In genomic region chr11:95579455-95579854, GRCm38 (mm10) we compare ENCODE assay signal across 28 mouse cellular contexts. TPM values are rescaled to one million over a fixed set of nuclear protein-coding genes. Genes with fewer than 3 reads are reported as not detected.
DNase-seq lines count a peak whose midpoint lies in the region; ATAC-seq and TF ChIP-seq lines count a peak whose summit lies in the region.
"Had no signal": no experiment of that assay in that cellular context is flagged by ENCODE, and none has a peak within 500 bp of the region (broad histone marks: within the 10 kb centered on the region; RNA-seq: fewer than 3 reads in every experiment).

No protein-coding gene starts in this region.

- 13% methylated on average over 6 of the region's 6 CpGs for WGBS in neural tube, embryonic 12.5 days
- 7% methylated on average over 6 of the region's 6 CpGs for WGBS in limb, embryonic 10.5 days
- 3% methylated on average over 6 of the region's 6 CpGs for WGBS in limb, embryonic 12.5 days
- 6% methylated on average over 6 of the region's 6 CpGs for WGBS in limb, embryonic 14.5 days
- 20% methylated on average over 6 of the region's 6 CpGs for WGBS in forebrain, embryonic 16.5 days
- WGBS in hindbrain, embryonic 13.5 days, result 29% methylated on average over 5 of the region's 6 CpGs

- DNase-seq in neural tube, embryonic 10.5 days (ENCODE audit: extremely low spot score, low spot score), result no peak
- no peak for DNase-seq in limb, embryonic 10.5 days (ENCODE audit: low spot score)
- peak; percentile 78 for DNase-seq in limb, embryonic 14.5 days (ENCODE audit: low spot score)
- DNase-seq in MN1 (ENCODE audit: low spot score), result no peak
- DNase-seq: adrenal gland, adult 2 months; adrenal gland, postnatal 10 days; adrenal gland, postnatal 25 days; B cell, adult 2 months; cerebellum, adult 11 months; cerebellum, adult 18-20 months; cerebellum, adult 8-10 months; cerebellum, adult 9-11 months; cerebellum, postnatal 14 days; cerebellum, postnatal 36 days; embryo, embryonic 11 days; forebrain, postnatal 0 days had no signal

- peaks cover 53% of the 10 kb centered on the region for H3K4me1 ChIP-seq in neural tube, embryonic 12.5 days
- H3K4me1 ChIP-seq in limb, embryonic 10.5 days, result peaks cover 99% of the 10 kb centered on the region
- peaks cover 98% of the 10 kb centered on the region for H3K4me1 ChIP-seq in limb, embryonic 12.5 days (replicated peaks)
- peaks cover 77% of the 10 kb centered on the region for H3K4me1 ChIP-seq in limb, embryonic 14.5 days (ENCODE audit: control insufficient read depth, insufficient read depth, low read length)
- H3K4me1 ChIP-seq in forebrain, embryonic 16.5 days (replicated peaks; ENCODE audit: control insufficient read depth, insufficient read depth, low read length), result peaks cover 15% of the 10 kb centered on the region
- peaks cover 42% of the 10 kb centered on the region for H3K4me1 ChIP-seq in hindbrain, embryonic 13.5 days (replicated peaks)

- peaks cover 79% of the 10 kb centered on the region for H3K27me3 ChIP-seq in neural tube, embryonic 12.5 days (replicated peaks)
- H3K27me3 ChIP-seq in limb, embryonic 10.5 days (ENCODE audit: low read depth, poor library complexity, severe bottlenecking), result peaks cover 87% of the 10 kb centered on the region
- H3K27me3 ChIP-seq in limb, embryonic 12.5 days, result peaks cover 91% of the 10 kb centered on the region
- H3K27me3 ChIP-seq in limb, embryonic 14.5 days (ENCODE audit: control insufficient read depth, insufficient read depth, low read length), result peaks cover 54% of the 10 kb centered on the region
- H3K27me3 ChIP-seq in forebrain, embryonic 16.5 days (replicated peaks; ENCODE audit: control insufficient read depth, insufficient read depth, low read length), result peaks cover 66% of the 10 kb centered on the region
- peaks cover 79% of the 10 kb centered on the region for H3K27me3 ChIP-seq in hindbrain, embryonic 13.5 days

- no peak overlapping the region for H3K27ac ChIP-seq in neural tube, embryonic 12.5 days
- H3K27ac ChIP-seq in limb, embryonic 10.5 days, result peak overlapping the region; percentile 59
- H3K27ac ChIP-seq in limb, embryonic 12.5 days, result peak overlapping the region; percentile 57; the same call in 1 of the 2 replicates
- H3K27ac ChIP-seq in limb, embryonic 14.5 days (replicated peaks; ENCODE audit: low read depth, low read length), result no peak overlapping the region
- no peak overlapping the region for H3K27ac ChIP-seq in forebrain, embryonic 16.5 days (ENCODE audit: low read length)
- no peak overlapping the region for H3K27ac ChIP-seq in hindbrain, embryonic 13.5 days
- H3K27ac ChIP-seq: embryonic facial prominence, embryonic 15.5 days; forebrain, embryonic 10.5 days; forebrain, embryonic 12.5 days had no signal

- no peak overlapping the region for H3K9ac ChIP-seq in neural tube, embryonic 12.5 days
- no peak overlapping the region for H3K9ac ChIP-seq in limb, embryonic 12.5 days (replicated peaks)
- no peak overlapping the region for H3K9ac ChIP-seq in limb, embryonic 14.5 days (ENCODE audit: low read depth, low read length, severe bottlenecking)
- H3K9ac ChIP-seq in forebrain, embryonic 16.5 days (replicated peaks; ENCODE audit: low read depth, low read length), result no peak overlapping the region
- no peak overlapping the region for H3K9ac ChIP-seq in hindbrain, embryonic 13.5 days
- H3K9ac ChIP-seq: embryonic facial prominence, embryonic 12.5 days; embryonic facial prominence, embryonic 15.5 days; forebrain, embryonic 12.5 days; forebrain, postnatal 0 days had no signal

- peaks cover 11% of the 10 kb centered on the region; the same call in 1 of the 2 replicates for H3K36me3 ChIP-seq in neural tube, embryonic 12.5 days
- no peaks in the 10 kb centered on the region for H3K36me3 ChIP-seq in limb, embryonic 10.5 days
- peaks cover under 1% of the 10 kb centered on the region; the same call in 1 of the 2 replicates for H3K36me3 ChIP-seq in limb, embryonic 12.5 days
- 0 out of 2 replicates have a peak, but pooled peaks cover 8% of the 10 kb centered on the region for H3K36me3 ChIP-seq in limb, embryonic 14.5 days (ENCODE audit: control insufficient read depth, insufficient read depth, low read length)
- no peaks in the 10 kb centered on the region for H3K36me3 ChIP-seq in forebrain, embryonic 16.5 days (ENCODE audit: control insufficient read depth, insufficient read depth)
- no peaks in the 10 kb centered on the region for H3K36me3 ChIP-seq in hindbrain, embryonic 13.5 days
- H3K36me3 ChIP-seq: embryonic facial prominence, embryonic 12.5 days; embryonic facial prominence, embryonic 15.5 days; forebrain, embryonic 10.5 days; forebrain, embryonic 12.5 days; G1E had no signal

- H3K4me2 ChIP-seq in neural tube, embryonic 12.5 days (replicated peaks), result 0 out of 2 replicates have a peak overlapping the region, but pooled peaks have one; percentile 1
- H3K4me2 ChIP-seq in limb, embryonic 12.5 days, result peak overlapping the region; percentile 35
- H3K4me2 ChIP-seq in limb, embryonic 14.5 days (replicated peaks; ENCODE audit: low read depth, low read length, severe bottlenecking), result peak overlapping the region; percentile 13; the same call in 1 of the 2 replicates
- H3K4me2 ChIP-seq in forebrain, embryonic 16.5 days (ENCODE audit: low read length), result no peak overlapping the region
- no peak overlapping the region for H3K4me2 ChIP-seq in hindbrain, embryonic 13.5 days
- H3K4me2 ChIP-seq: embryonic facial prominence, embryonic 12.5 days; embryonic facial prominence, embryonic 15.5 days; forebrain, embryonic 12.5 days had no signal

- no peak for TF ChIP-seq POLR2A in limb, embryonic 14.5 days (IDR thresholded peaks at IDR 0.05; ENCODE audit: borderline replicate concordance, extremely low read depth, insufficient read depth, insufficient read length)

- no peaks in the 10 kb centered on the region for H3K9me3 ChIP-seq in neural tube, embryonic 12.5 days
- no peaks in the 10 kb centered on the region for H3K9me3 ChIP-seq in limb, embryonic 10.5 days (replicated peaks)
- H3K9me3 ChIP-seq in limb, embryonic 12.5 days, result no peaks in the 10 kb centered on the region
- no peaks in the 10 kb centered on the region for H3K9me3 ChIP-seq in limb, embryonic 14.5 days (ENCODE audit: control insufficient read depth, low read length)
- H3K9me3 ChIP-seq in forebrain, embryonic 16.5 days (ENCODE audit: control insufficient read depth, low read length), result no peaks in the 10 kb centered on the region
- no peaks in the 10 kb centered on the region for H3K9me3 ChIP-seq in hindbrain, embryonic 13.5 days
- H3K9me3 ChIP-seq: embryonic facial prominence, embryonic 12.5 days; embryonic facial prominence, embryonic 15.5 days; forebrain, embryonic 10.5 days; forebrain, embryonic 12.5 days; G1E had no signal

- no peak for ATAC-seq in neural tube, embryonic 12.5 days (ENCODE audit: low FRiP score, low read depth)
- ATAC-seq in limb, embryonic 12.5 days (ENCODE audit: insufficient number of reproducible peaks, insufficient read depth, low FRiP score, low TSS enrichment, low read depth), result peak; percentile 20; the same call in 1 of the 2 replicates
- ATAC-seq in limb, embryonic 14.5 days (ENCODE audit: low FRiP score, low read depth), result peak; percentile 42; the same call in 1 of the 2 replicates
- ATAC-seq in forebrain, embryonic 16.5 days, result no peak
- no peak for ATAC-seq in hindbrain, embryonic 13.5 days (ENCODE audit: low FRiP score)
- ATAC-seq: CD4-positive, CD25-positive, alpha-beta regulatory T cell, adult 4 months; forebrain, embryonic 14.5 days; forebrain, postnatal 0 days had no signal

- H3K4me3 ChIP-seq in neural tube, embryonic 12.5 days, result no peak overlapping the region
- H3K4me3 ChIP-seq in limb, embryonic 10.5 days, result 0 out of 2 replicates have a peak overlapping the region, but pooled peaks have one; percentile 13
- H3K4me3 ChIP-seq in limb, embryonic 12.5 days (replicated peaks), result no peak overlapping the region
- no peak overlapping the region for H3K4me3 ChIP-seq in limb, embryonic 14.5 days (replicated peaks; ENCODE audit: low read length)
- no peak overlapping the region for H3K4me3 ChIP-seq in forebrain, embryonic 16.5 days (replicated peaks; ENCODE audit: low read length)
- H3K4me3 ChIP-seq in hindbrain, embryonic 13.5 days, result no peak overlapping the region
- H3K4me3 ChIP-seq: embryonic facial prominence, embryonic 12.5 days; embryonic facial prominence, embryonic 15.5 days; erythroblast, embryonic 14.5 days; forebrain, embryonic 10.5 days; forebrain, embryonic 12.5 days had no signal

RNA-seq across cellular contexts. Expression of gene Ngfr, which starts 8.1 kb away (rescaled TPM):
- 106 and 125 TPM in 2 replicates for polyA plus RNA-seq in neural tube, embryonic 12.5 days (2016; fragmentation: Nextera tagmentation; extraction: Ambion mirVana)
- 9.7 and 16.3 TPM in 2 replicates for polyA plus RNA-seq in limb, embryonic 10.5 days (2016; fragmentation: Nextera tagmentation; extraction: Ambion mirVana)
- polyA plus RNA-seq in limb, embryonic 12.5 days (2016; fragmentation: Nextera tagmentation; extraction: Ambion mirVana), result 24.3 and 26.7 TPM in 2 replicates
- 52.7 and 74.9 TPM in 2 replicates for polyA plus RNA-seq in limb, embryonic 14.5 days (2012; rRNA removed)
- polyA plus RNA-seq in limb, embryonic 14.5 days (2014; fragmentation: Nextera tagmentation; extraction: Ambion mirVana), result 30.4 and 32.3 TPM in 2 replicates
- polyA plus RNA-seq in forebrain, embryonic 16.5 days (2015; fragmentation: Nextera tagmentation; extraction: Ambion mirVana), result 8.2 and 8.7 TPM in 2 replicates
- polyA plus RNA-seq in hindbrain, embryonic 13.5 days (2015; fragmentation: Nextera tagmentation; extraction: Ambion mirVana), result 41.4 and 45.5 TPM in 2 replicates
- polyA plus RNA-seq: CD4-positive, CD25-positive, alpha-beta regulatory T cell, adult 4 months; G1E had no signal

Comparison
In these comparisons a context has a peak if more than half of its experiments do, and no peak if none do; other contexts are left out.
1. H3K27ac ChIP-seq: peak in limb, embryonic 10.5 days (single experiment) and limb, embryonic 12.5 days (single experiment); none in neural tube, embryonic 12.5 days (single experiment), limb, embryonic 14.5 days (single experiment), forebrain, embryonic 16.5 days (single experiment) and hindbrain, embryonic 13.5 days (single experiment).
2. ATAC-seq: peak in limb, embryonic 12.5 days (single experiment) and limb, embryonic 14.5 days (single experiment); none in neural tube, embryonic 12.5 days (single experiment), forebrain, embryonic 16.5 days (single experiment) and hindbrain, embryonic 13.5 days (single experiment).
3. H3K4me2 ChIP-seq: peak in neural tube, embryonic 12.5 days (single experiment), limb, embryonic 12.5 days (single experiment) and limb, embryonic 14.5 days (single experiment); none in forebrain, embryonic 16.5 days (single experiment) and hindbrain, embryonic 13.5 days (single experiment).